Mouse (Mus musculus): Measurements from ENCODE around the gene Sgpp1. TPM values are rescaled to one million over a fixed set of nuclear protein-coding genes. Genes with fewer than 3 reads are reported as not detected.

The Sgpp1 gene
- total RNA-seq (2023), result 47.8 TPM

GRCm38 (mm10) chr12:75735246-75736200 lies at the start of gene Sgpp1:
Gene Sgpp1 (minus strand): TSS chr12:75735729.

GRCm38 (mm10) chr12:75669258-75670106 lies 66.0 kb downstream of the Sgpp1 start, which contains the start of gene Wdr89:
Gene Wdr89 (minus strand): TSS chr12:75669537.

Other genes with a start within 250 kb of the Sgpp1 start
- 70.6 TPM for gene Ppp2r5e, start 139.5 kb downstream of the Sgpp1 start, total RNA-seq (2023)
- 7.3 TPM for gene Wdr89, start 66.2 kb downstream of the Sgpp1 start, total RNA-seq (2023)
- 22.3 TPM for gene Syne2, start 82.4 kb upstream of the Sgpp1 start, total RNA-seq (2023)

Measured in CD4-positive naive resting alpha-beta T cell, adult 76 days (primary cell).